Mouse (Mus musculus) kidney, adult 2 months (tissue): ENCODE data around the gene Kbtbd4.

Experiments
- CTCF ChIP-seq: fragments of 200-500 bp; conservative IDR thresholded peaks from 2 replicates; pipeline ENCODE4 v1.5.1; 2011; ENCODE audit warnings: low read depth, mild to moderate bottlenecking, control low read depth, low read length, moderate library complexity, mixed read lengths; ENCODE audit not compliant: insufficient read depth, insufficient read length
- POLR2A ChIP-seq: fragments of 200-500 bp; IDR thresholded peaks from one replicate; pipeline ENCODE4 v1.6.1; 2011; ENCODE audit warnings: low read depth, low read length, control low read depth

- TF ChIP-seq CTCF (no peak), POLR2A (no peak)
Observed at GRCm38 (mm10) chr2:90931829-90932228, 27.3 kb downstream of the Kbtbd4 start.
